Mouse (Mus musculus) ES-Bruce4 (cell line): Measurements from ENCODE around the gene Dpy19l3. TPM values are rescaled to one million over a fixed set of nuclear protein-coding genes. Genes with fewer than 3 reads are reported as not detected.

ENCODE experiments used
- H3K27ac ChIP-seq: 2 replicates; pipeline ENCODE4 v1.5.1; 2012; ENCODE audit warnings: low read length, inconsistent platforms; ENCODE audit not compliant: insufficient read depth
- H3K27me3 ChIP-seq: 2 replicates; pipeline ENCODE4 v1.6.1; 2012; ENCODE audit warnings: mild to moderate bottlenecking, low read length, inconsistent platforms; ENCODE audit not compliant: control insufficient read depth, poor library complexity, insufficient read depth, severe bottlenecking
- H3K36me3 ChIP-seq: 2 replicates; pipeline ENCODE4 v1.6.1; 2012; ENCODE audit warnings: inconsistent platforms, mild to moderate bottlenecking, low read length, moderate library complexity; ENCODE audit not compliant: control insufficient read depth, poor library complexity, insufficient read depth, severe bottlenecking
- H3K4me1 ChIP-seq: one replicate; pipeline ENCODE4 v1.8.1; 2011; ENCODE audit warnings: low read length; ENCODE audit not compliant: control insufficient read depth, insufficient read depth
- H3K4me3 ChIP-seq: 2 replicates; pipeline ENCODE4 v1.5.1; 2011; ENCODE audit warnings: low read depth, mild to moderate bottlenecking, low read length
- H3K9ac ChIP-seq: 2 replicates; pipeline ENCODE4 v1.6.1; 2012; ENCODE audit warnings: low read depth, mild to moderate bottlenecking, inconsistent platforms; ENCODE audit not compliant: poor library complexity, severe bottlenecking
- H3K9me3 ChIP-seq: replicated peaks from 2 replicates; pipeline ENCODE4 v1.6.1; 2012; ENCODE audit warnings: mild to moderate bottlenecking, low read length, inconsistent platforms; ENCODE audit not compliant: control insufficient read depth, poor library complexity, insufficient read depth, severe bottlenecking
- CTCF ChIP-seq: IDR thresholded peaks from one replicate; pipeline ENCODE4 v1.8.1; 2011; ENCODE audit warnings: low read depth, low read length
- EP300 ChIP-seq: IDR thresholded peaks from 2 replicates; pipeline ENCODE4 v1.6.1; 2011; ENCODE audit warnings: low read depth, low read length; ENCODE audit not compliant: insufficient read depth
- POLR2A ChIP-seq: IDR thresholded peaks from one replicate; pipeline ENCODE4 v1.8.1; 2011; ENCODE audit warnings: low read length; ENCODE audit not compliant: insufficient read depth
- polyA plus RNA-seq: library from polyadenylated mRNA; stranded (reverse); fragments of >200 nt; gene quantifications from 2 replicates; pipeline ENCODE4 v1.2.4, GENCODE M21; 2011; ENCODE audit warnings: low read depth; ENCODE audit not compliant: missing spikeins, insufficient read depth, insufficient read length

Dpy19l3 gene
- polyA plus RNA-seq, 1 experiment, result 31.9 TPM

DNA sequence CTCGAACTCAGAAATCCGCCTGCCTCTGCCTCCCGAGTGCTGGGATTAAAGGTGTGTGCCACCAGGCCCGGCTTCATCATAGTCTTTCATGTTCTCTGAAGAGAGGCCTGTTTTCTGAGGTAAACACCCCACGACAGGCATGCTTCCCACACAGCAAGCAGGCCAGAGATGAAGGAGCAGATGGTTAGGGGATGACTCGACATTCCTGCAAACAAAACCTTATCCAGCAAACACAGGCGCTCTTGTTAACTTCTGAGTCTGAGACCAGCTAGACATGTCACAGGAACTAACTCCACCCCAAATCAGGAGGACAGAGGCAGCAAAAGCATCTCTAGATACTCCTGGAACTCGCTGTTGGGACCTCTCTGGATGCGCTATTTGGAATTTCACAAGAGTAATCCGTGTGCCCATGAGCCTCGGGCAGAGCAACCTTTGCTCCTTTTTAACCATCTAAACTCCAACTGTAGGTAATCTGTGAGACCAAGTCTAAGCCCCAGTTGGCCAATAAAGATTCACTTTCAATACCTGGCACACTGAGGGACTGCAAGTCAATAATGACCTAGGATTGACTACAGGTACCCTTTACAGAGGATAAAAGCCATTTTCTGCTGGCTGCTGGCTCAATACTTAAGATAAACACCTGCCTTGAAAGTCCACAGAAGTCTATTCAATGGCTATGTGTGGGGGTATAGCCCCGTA, 38.0 kb upstream of the Dpy19l3 start:
- Histone ChIP-seq H3K4me3 (no peak overlapping the region), H3K36me3 (peaks cover 46% of the 10 kb centered on the region), H3K9ac (no peak overlapping the region), H3K9me3 (no peaks in the 10 kb centered on the region), H3K27ac (no peak overlapping the region), H3K27me3 (no peaks in the 10 kb centered on the region), H3K4me1 (no peaks in the 10 kb centered on the region)
- TF ChIP-seq EP300 (no peak), CTCF (no peak), POLR2A (no peak)

DNA sequence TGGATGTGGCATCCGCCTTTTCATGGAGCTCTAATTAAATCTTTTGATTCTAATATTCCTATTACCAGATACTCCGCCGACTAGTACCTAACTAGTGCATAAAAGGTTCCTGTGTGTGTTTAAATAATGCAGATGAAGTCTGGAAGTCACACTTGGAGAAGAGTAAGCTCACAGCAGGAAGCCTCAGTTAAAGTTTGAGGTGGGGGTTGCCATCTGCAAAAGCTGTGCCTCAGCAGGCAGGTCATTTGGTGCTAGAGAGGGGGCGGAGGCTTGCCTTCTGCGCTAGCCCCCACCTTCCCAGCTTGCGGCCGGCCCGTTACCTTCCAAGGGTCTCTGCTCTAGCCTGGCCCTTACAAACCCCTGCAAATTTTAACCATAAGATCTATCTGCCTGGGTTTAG, 36.7 kb upstream of the Dpy19l3 start:
- H3K27ac ChIP-seq, result no peak overlapping the region
- H3K27me3 ChIP-seq, result no peaks in the 10 kb centered on the region
- H3K9me3 ChIP-seq, result no peaks in the 10 kb centered on the region
- no peak overlapping the region for H3K9ac ChIP-seq
- no peak for TF ChIP-seq CTCF
- TF ChIP-seq POLR2A, result no peak
- TF ChIP-seq EP300, result no peak
- H3K4me1 ChIP-seq, result no peaks in the 10 kb centered on the region
- peaks cover 50% of the 10 kb centered on the region for H3K36me3 ChIP-seq
- H3K4me3 ChIP-seq, result no peak overlapping the region

DNA sequence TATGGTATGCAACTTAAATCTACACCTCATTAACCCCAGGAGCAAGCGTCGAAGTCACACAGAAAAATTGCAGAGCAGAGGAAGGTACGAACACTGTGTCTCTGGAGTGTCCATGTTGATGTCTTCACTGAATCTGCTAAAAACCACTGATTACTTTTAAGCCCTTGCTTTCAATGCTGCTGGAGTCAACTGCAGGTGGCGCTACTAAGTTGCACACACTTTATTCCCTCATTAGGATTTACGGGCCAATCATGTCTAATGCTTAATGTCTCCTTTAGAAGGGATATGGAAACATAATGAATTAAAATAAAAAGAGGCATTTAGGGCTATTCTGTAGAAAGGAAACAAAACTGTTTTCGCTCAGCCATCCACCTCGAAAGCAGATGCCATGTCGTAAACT, 35.9 kb upstream of the Dpy19l3 start:
- Histone ChIP-seq H3K4me3 (no peak overlapping the region), H3K27ac (no peak overlapping the region), H3K9ac (no peak overlapping the region), H3K4me1 (no peaks in the 10 kb centered on the region), H3K27me3 (no peaks in the 10 kb centered on the region), H3K9me3 (no peaks in the 10 kb centered on the region), H3K36me3 (peaks cover 51% of the 10 kb centered on the region)
- TF ChIP-seq CTCF (no peak), POLR2A (no peak), EP300 (no peak)

DNA sequence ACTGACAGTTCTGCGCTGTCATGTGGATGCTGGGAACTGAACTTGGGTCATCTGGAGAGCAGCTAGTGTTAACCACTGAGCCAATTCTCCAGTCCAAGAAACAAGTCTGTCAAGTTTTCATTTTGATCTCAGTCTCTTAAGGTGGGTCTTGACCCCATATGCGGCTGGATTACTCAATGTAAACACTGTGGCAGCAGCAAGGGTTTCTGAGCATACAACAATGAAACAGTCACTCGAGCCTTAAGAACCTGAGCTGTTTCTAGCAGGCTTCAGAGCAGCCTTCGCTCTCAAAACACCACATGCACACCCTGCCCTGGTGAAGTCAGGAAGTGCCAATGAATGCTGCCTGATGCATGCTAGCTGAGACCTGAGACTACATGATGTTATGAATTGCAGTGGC, 31.3 kb upstream of the Dpy19l3 start:
- Histone ChIP-seq H3K4me3 (no peak overlapping the region), H3K9ac (no peak overlapping the region), H3K9me3 (no peaks in the 10 kb centered on the region), H3K4me1 (no peaks in the 10 kb centered on the region), H3K27ac (no peak overlapping the region), H3K36me3 (peaks cover 37% of the 10 kb centered on the region), H3K27me3 (no peaks in the 10 kb centered on the region)
- TF ChIP-seq POLR2A (no peak), CTCF (no peak), EP300 (no peak)

DNA sequence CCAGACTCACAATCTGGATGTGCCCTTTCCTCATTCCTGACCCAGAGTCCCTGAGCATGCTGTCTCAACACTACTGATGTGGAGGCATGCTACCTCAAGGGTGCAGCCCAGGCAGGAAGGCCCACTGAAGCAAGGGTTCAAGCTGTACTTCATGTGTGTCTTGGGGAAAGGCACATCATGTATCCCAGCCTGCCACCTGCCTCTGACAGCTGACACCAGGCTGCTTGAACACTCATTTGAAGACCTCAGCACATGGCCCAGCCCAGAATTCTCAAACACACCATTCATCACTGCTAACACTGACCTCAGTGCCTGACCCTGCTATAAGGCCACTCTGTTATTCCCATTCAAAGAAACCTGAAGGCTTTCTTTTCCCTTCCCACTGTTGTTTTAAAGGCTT, 28.0 kb upstream of the Dpy19l3 start:
- Histone ChIP-seq H3K9me3 (no peaks in the 10 kb centered on the region), H3K27ac (no peak overlapping the region), H3K9ac (no peak overlapping the region), H3K4me1 (no peaks in the 10 kb centered on the region), H3K4me3 (no peak overlapping the region), H3K27me3 (no peaks in the 10 kb centered on the region), H3K36me3 (peaks cover 28% of the 10 kb centered on the region)
- TF ChIP-seq POLR2A, result no peak
- no peak for TF ChIP-seq CTCF
- no peak for TF ChIP-seq EP300

DNA sequence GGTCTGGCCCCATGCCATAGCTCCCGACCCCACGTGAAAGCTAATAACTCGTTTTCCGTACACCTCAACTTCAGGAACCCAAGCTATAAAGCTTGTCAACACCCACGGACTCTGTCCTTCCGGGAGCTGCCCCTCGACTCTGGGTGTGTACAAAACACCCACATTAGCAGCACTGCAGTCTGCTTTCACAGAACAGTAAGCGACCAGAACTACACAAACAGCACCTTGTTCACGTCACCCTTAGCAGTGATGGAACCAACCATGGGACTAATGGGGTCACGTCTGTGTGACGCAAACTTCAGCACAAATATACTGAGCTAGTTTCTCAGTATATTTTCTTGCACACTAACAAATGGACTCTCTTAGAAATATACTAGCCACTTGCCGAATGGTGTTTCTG, 19.9 kb upstream of the Dpy19l3 start:
- Histone ChIP-seq H3K27ac (no peak overlapping the region), H3K36me3 (peaks cover 24% of the 10 kb centered on the region)
- TF ChIP-seq POLR2A, result no peak
- no peak for TF ChIP-seq EP300
- TF ChIP-seq CTCF, result no peak

More for the DNA sequence above, 19.9 kb upstream of the Dpy19l3 start:
- Histone ChIP-seq H3K4me3 (no peak overlapping the region), H3K9ac (no peak overlapping the region), H3K27me3 (no peaks in the 10 kb centered on the region), H3K4me1 (no peaks in the 10 kb centered on the region), H3K9me3 (no peaks in the 10 kb centered on the region)
